Mouse (Mus musculus): ENCODE measurements around the gene Gm21767. TPM values are rescaled to one million over a fixed set of nuclear protein-coding genes. Genes with fewer than 3 reads are reported as not detected.
"Not testable (repeated sequence)": the region's sequence is repeated elsewhere in the genome, so short reads cannot be mapped to it uniquely, and the experiment has no call there.

Gm21767 gene
- polyA plus RNA-seq (2015; fragmentation: Nextera tagmentation; extraction: Ambion mirVana) = not detected in 2 replicates

GRCm38 (mm10) chrY:13941438-13941837 lies at the start of gene Gm21767:
Gm21767 (plus strand) TSS chrY:13941738.
- not testable (repeated sequence) for H3K27ac ChIP-seq; H3K4me3 ChIP-seq; H3K9ac ChIP-seq; H3K27me3 ChIP-seq; H3K4me1 ChIP-seq; H3K9me3 ChIP-seq; ATAC-seq (ENCODE audit: low FRiP score, low read depth); H3K4me2 ChIP-seq (replicated peaks); H3K36me3 ChIP-seq
- whole genome bisulfite sequencing = no CpG with 5 or more reads among the region's 3 CpGs

Data from limb, embryonic 13.5 days (tissue).